Mouse (Mus musculus): ENCODE data around the gene Cdhr3. TPM values are rescaled to one million over a fixed set of nuclear protein-coding genes. Genes with fewer than 3 reads are reported as not detected.

Gene Cdhr3
- polyA plus RNA-seq, 1 experiment from 2014 or later: 0.21 TPM

GRCm38 (mm10) chr12:33030589-33030988 lies 62.1 kb downstream of the Cdhr3 start:
- no peak overlapping the region for H3K9ac ChIP-seq
- peaks cover 7% of the 10 kb centered on the region; the same call in 1 of the 2 replicates for H3K27me3 ChIP-seq
- no peak overlapping the region for H3K4me2 ChIP-seq
- no peak overlapping the region for H3K27ac ChIP-seq
- 82% methylated on average over 2 of the region's 2 CpGs for WGBS
- peaks cover 35% of the 10 kb centered on the region for H3K4me1 ChIP-seq
- ATAC-seq (replicated peaks; ENCODE audit: low FRiP score): no peak
- H3K36me3 ChIP-seq: no peaks in the 10 kb centered on the region
- no peaks in the 10 kb centered on the region for H3K9me3 ChIP-seq (replicated peaks)
- H3K4me3 ChIP-seq (replicated peaks): no peak overlapping the region

DNA sequence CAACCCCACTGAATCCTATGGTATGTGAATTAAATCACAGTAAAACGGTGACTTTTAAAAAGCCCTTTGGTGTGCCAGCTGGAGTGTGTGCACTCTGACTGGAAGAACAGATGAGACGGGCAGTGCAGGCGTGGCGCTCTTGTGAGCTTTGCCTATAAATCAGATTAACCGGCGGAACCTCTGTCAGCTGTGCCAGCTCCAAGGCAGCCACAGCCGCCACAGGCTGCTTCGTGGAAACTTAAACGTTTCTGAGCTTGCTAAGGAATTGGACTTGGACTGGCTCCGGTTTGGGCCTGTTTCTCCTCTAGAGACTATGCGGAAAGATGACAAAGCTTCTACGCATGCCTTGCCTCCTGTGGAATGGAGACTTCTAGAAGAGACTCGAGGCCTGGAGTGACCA lies 62.6 kb downstream of the Cdhr3 start:
- peak; percentile 47; the same call in 1 of the 2 replicates for ATAC-seq (replicated peaks; ENCODE audit: low FRiP score)
- H3K4me3 ChIP-seq (replicated peaks): no peak overlapping the region
- H3K27ac ChIP-seq: no peak overlapping the region
- no peak overlapping the region for H3K9ac ChIP-seq
- WGBS: 40% methylated on average over 13 of the region's 13 CpGs
- no peaks in the 10 kb centered on the region for H3K9me3 ChIP-seq (replicated peaks)
- no peak overlapping the region for H3K4me2 ChIP-seq
- no peaks in the 10 kb centered on the region for H3K36me3 ChIP-seq
- H3K27me3 ChIP-seq: peaks cover 5% of the 10 kb centered on the region; the same call in 1 of the 2 replicates
- peaks cover 30% of the 10 kb centered on the region for H3K4me1 ChIP-seq

GRCm38 (mm10) chr12:33028708-33029107 lies 64.0 kb downstream of the Cdhr3 start:
- ATAC-seq (replicated peaks; ENCODE audit: low FRiP score): peak; percentile 52
- WGBS: 55% methylated on average over 13 of the region's 13 CpGs

DNA sequence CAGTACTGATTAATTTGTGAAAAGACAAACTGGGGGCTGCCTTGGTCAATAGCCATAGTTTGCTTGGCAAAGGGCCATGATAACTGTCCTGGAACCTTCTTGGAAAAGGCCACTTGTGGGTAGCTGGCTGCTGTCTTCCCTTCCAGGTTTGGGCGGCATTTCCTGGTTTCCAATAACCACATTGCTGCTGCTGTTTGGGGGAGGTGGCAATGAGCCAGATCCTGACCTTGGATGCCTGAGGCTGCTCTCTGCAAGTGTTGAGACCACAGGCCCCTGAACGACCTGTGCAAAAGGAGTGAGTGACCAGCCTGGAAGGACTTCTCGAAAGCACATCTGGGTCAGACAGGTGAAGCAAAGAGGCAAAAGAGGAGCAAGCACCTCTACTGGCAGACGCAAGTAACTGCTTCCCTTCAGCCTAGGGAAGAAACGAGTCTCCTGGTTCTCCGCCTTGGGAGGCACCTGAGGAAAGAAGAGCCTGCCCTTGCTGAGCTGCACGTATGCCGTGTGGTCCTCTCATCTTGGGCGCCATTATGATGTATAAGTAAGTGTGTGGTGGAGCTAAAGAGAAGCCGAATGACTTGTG lies 64.5 kb downstream of the Cdhr3 start:
- peak; percentile 9; the same call in 1 of the 2 replicates for ATAC-seq (replicated peaks; ENCODE audit: low FRiP score)

More at GRCm38 (mm10) chr12:33028708-33029107, 64.0 kb downstream of the Cdhr3 start:
- Histone ChIP-seq H3K4me3 (replicated peaks) (no peak overlapping the region), H3K9ac (no peak overlapping the region), H3K27ac (no peak overlapping the region), H3K4me2 (peak overlapping the region; percentile 15; the same call in 1 of the 2 replicates), H3K27me3 (peaks cover 5% of the 10 kb centered on the region; the same call in 1 of the 2 replicates), H3K4me1 (peaks cover 22% of the 10 kb centered on the region), H3K36me3 (no peaks in the 10 kb centered on the region), H3K9me3 (replicated peaks) (no peaks in the 10 kb centered on the region)

GRCm38 (mm10) chr12:33027093-33027492 lies 65.6 kb downstream of the Cdhr3 start:
- under 1% methylated on average over 10 of the region's 10 CpGs for WGBS
- no peaks in the 10 kb centered on the region for H3K9me3 ChIP-seq (replicated peaks)
- H3K4me3 ChIP-seq (replicated peaks): no peak overlapping the region
- peak; percentile 47; the same call in 1 of the 2 replicates for ATAC-seq (replicated peaks; ENCODE audit: low FRiP score)
- no peak overlapping the region for H3K27ac ChIP-seq
- H3K9ac ChIP-seq: no peak overlapping the region
- peaks cover 13% of the 10 kb centered on the region for H3K4me1 ChIP-seq
- H3K36me3 ChIP-seq: no peaks in the 10 kb centered on the region
- H3K27me3 ChIP-seq: peaks cover 5% of the 10 kb centered on the region; the same call in 1 of the 2 replicates
- peak overlapping the region; percentile 41 for H3K4me2 ChIP-seq

More for the DNA sequence above, 64.5 kb downstream of the Cdhr3 start:
- peak overlapping the region; percentile 15; the same call in 1 of the 2 replicates for H3K4me2 ChIP-seq
- H3K36me3 ChIP-seq: no peaks in the 10 kb centered on the region
- H3K9ac ChIP-seq: no peak overlapping the region
- H3K27me3 ChIP-seq: peaks cover 5% of the 10 kb centered on the region; the same call in 1 of the 2 replicates
- H3K4me1 ChIP-seq: peaks cover 17% of the 10 kb centered on the region
- 49% methylated on average over 10 of the region's 10 CpGs for WGBS
- no peaks in the 10 kb centered on the region for H3K9me3 ChIP-seq (replicated peaks)
- H3K4me3 ChIP-seq (replicated peaks): no peak overlapping the region
- no peak overlapping the region for H3K27ac ChIP-seq

GRCm38 (mm10) chr12:33024524-33024923 lies 68.2 kb downstream of the Cdhr3 start:
- Histone ChIP-seq H3K9ac (no peak overlapping the region), H3K9me3 (replicated peaks) (no peaks in the 10 kb centered on the region), H3K27me3 (no peaks in the 10 kb centered on the region), H3K27ac (no peak overlapping the region), H3K4me2 (no peak overlapping the region), H3K4me3 (replicated peaks) (no peak overlapping the region), H3K4me1 (peaks cover 13% of the 10 kb centered on the region), H3K36me3 (no peaks in the 10 kb centered on the region)
- 58% methylated on average over 6 of the region's 6 CpGs for WGBS
- ATAC-seq (replicated peaks; ENCODE audit: low FRiP score): no peak

GRCm38 (mm10) chr12:33021751-33022150 lies 70.9 kb downstream of the Cdhr3 start:
- Histone ChIP-seq H3K27ac (no peak overlapping the region), H3K9ac (no peak overlapping the region), H3K4me2 (no peak overlapping the region), H3K9me3 (replicated peaks) (no peaks in the 10 kb centered on the region), H3K36me3 (no peaks in the 10 kb centered on the region), H3K4me3 (replicated peaks) (no peak overlapping the region), H3K4me1 (no peaks in the 10 kb centered on the region), H3K27me3 (no peaks in the 10 kb centered on the region)
- no peak for ATAC-seq (replicated peaks; ENCODE audit: low FRiP score)
- WGBS: 92% methylated on average over 4 of the region's 4 CpGs

- ATAC-seq (replicated peaks; ENCODE audit: low FRiP score): no peak
- no peaks in the 10 kb centered on the region for H3K36me3 ChIP-seq
- H3K27ac ChIP-seq: no peak overlapping the region
- H3K4me1 ChIP-seq: no peaks in the 10 kb centered on the region
- H3K4me2 ChIP-seq: no peak overlapping the region
- no peaks in the 10 kb centered on the region for H3K9me3 ChIP-seq (replicated peaks)
- no peak overlapping the region for H3K9ac ChIP-seq
- H3K4me3 ChIP-seq (replicated peaks): no peak overlapping the region
- no peaks in the 10 kb centered on the region for H3K27me3 ChIP-seq
- WGBS: 77% methylated on average over 9 of the region's 9 CpGs
Measured at GRCm38 (mm10) chr12:33021140-33021539, 71.5 kb downstream of the Cdhr3 start.

DNA sequence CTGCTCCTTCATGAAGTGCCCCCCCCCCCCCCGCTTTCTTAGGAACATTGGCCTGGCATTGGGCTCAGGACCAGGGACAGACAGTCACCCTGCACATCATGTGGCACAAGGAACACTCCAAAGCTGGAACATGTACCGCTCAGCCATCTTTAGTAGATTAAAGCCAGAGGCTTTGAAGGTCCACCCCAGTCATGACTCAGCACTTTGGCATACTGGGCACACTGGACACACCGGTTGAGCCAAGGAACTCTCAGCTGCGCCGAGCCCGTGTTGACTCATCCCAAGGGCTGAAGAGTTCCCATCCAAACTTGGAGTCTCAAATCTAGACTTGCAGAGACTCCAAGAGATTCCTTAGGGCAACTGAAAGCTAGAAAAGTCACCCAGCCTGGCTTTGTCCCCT lies 72.7 kb downstream of the Cdhr3 start:
- no peaks in the 10 kb centered on the region for H3K36me3 ChIP-seq
- 86% methylated on average over 6 of the region's 6 CpGs for WGBS
- H3K4me3 ChIP-seq (replicated peaks): no peak overlapping the region
- H3K9ac ChIP-seq: no peak overlapping the region
- no peaks in the 10 kb centered on the region for H3K27me3 ChIP-seq
- no peaks in the 10 kb centered on the region for H3K9me3 ChIP-seq (replicated peaks)
- no peak for ATAC-seq (replicated peaks; ENCODE audit: low FRiP score)
- no peaks in the 10 kb centered on the region for H3K4me1 ChIP-seq
- no peak overlapping the region for H3K4me2 ChIP-seq
- no peak overlapping the region for H3K27ac ChIP-seq

- no peaks in the 10 kb centered on the region for H3K36me3 ChIP-seq
- no peak overlapping the region for H3K9ac ChIP-seq
- no peak overlapping the region for H3K4me3 ChIP-seq (replicated peaks)
- no peak for ATAC-seq (replicated peaks; ENCODE audit: low FRiP score)
- H3K4me1 ChIP-seq: no peaks in the 10 kb centered on the region
- no peak overlapping the region for H3K4me2 ChIP-seq
- H3K9me3 ChIP-seq (replicated peaks): no peaks in the 10 kb centered on the region
- H3K27me3 ChIP-seq: no peaks in the 10 kb centered on the region
- WGBS: 74% methylated on average over 4 of the region's 4 CpGs
- no peak overlapping the region for H3K27ac ChIP-seq
Measured at GRCm38 (mm10) chr12:33018601-33019000, 74.1 kb downstream of the Cdhr3 start.

DNA sequence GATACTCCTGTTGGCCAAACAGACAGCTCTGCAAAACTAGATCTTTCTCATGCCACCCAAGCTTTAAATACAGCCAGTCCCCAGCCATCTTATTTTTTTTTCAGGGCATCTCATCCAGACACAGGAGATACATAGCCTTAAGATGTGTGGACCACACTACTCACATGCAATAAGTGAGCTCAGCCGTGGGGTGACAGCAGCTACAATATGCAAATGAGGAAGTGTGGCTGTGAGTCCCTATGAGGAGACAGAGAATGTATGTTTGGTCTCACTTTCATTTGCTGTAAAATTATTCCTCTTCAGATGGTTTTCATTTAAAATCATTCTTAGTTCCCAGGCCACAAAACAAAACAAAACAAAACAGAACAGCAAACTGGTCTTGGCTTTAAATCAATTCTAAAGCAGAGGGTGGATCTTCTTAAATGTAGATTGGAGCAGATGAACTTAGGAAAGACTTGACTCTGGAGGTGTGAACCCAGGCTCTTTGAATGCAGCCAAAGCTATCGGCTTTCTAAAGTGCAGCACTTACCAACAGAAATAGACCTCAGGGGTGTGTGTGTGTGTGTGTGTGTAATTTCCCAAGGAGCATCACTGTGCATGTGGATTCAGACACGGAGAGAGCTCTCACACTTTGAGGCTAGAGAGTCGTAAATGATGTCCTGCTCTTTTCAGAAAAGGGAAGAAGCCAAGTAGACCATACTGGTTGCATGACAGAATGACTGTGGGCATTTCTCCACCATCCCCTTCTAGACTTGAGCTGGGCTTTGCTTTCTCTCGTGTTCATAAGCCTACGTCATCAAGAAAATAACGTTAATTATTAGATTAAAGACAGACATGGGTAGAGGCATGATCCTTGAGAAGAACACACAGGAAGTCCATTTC lies 75.6 kb downstream of the Cdhr3 start:
- no peak overlapping the region for H3K27ac ChIP-seq
- no peak overlapping the region for H3K9ac ChIP-seq
- H3K9me3 ChIP-seq (replicated peaks): no peaks in the 10 kb centered on the region
- H3K4me3 ChIP-seq (replicated peaks): no peak overlapping the region
- H3K27me3 ChIP-seq: no peaks in the 10 kb centered on the region
- no peaks in the 10 kb centered on the region for H3K4me1 ChIP-seq
- no peak for ATAC-seq (replicated peaks; ENCODE audit: low FRiP score)
- WGBS: 58% methylated on average over 7 of the region's 7 CpGs
- H3K4me2 ChIP-seq: no peak overlapping the region
- no peaks in the 10 kb centered on the region for H3K36me3 ChIP-seq

- no peak for ATAC-seq (replicated peaks; ENCODE audit: low FRiP score)
- WGBS: 70% methylated on average over 1 of the region's 1 CpGs
- H3K27ac ChIP-seq: no peak overlapping the region
Measured at GRCm38 (mm10) chr12:33015103-33015502, 77.6 kb downstream of the Cdhr3 start.

More at GRCm38 (mm10) chr12:33015103-33015502, 77.6 kb downstream of the Cdhr3 start:
- H3K4me2 ChIP-seq: no peak overlapping the region
- no peak overlapping the region for H3K4me3 ChIP-seq (replicated peaks)
- H3K9ac ChIP-seq: no peak overlapping the region
- H3K9me3 ChIP-seq (replicated peaks): no peaks in the 10 kb centered on the region
- H3K27me3 ChIP-seq: no peaks in the 10 kb centered on the region
- no peaks in the 10 kb centered on the region for H3K36me3 ChIP-seq
- no peaks in the 10 kb centered on the region for H3K4me1 ChIP-seq

All from kidney, embryonic 15.5 days (tissue).